Mouse (Mus musculus): ENCODE measurements around the gene Foxn2.

- no peak for TF ChIP-seq POLR2A (IDR thresholded peaks at IDR 0.05; ENCODE audit: low read depth, low read length)
- TF ChIP-seq CTCF (IDR thresholded peaks at IDR 0.05; ENCODE audit: borderline replicate concordance, insufficient read depth, low read length): no peak
Measured at GRCm38 (mm10) chr17:88527781-88528180, 87.3 kb downstream of the Foxn2 start.
